Mouse (Mus musculus) forebrain, embryonic 13.5 days (tissue): ENCODE measurements around the gene Cblb. TPM values are rescaled to one million over a fixed set of nuclear protein-coding genes. Genes with fewer than 3 reads are reported as not detected.
A peak's percentile ranks its signal among the peaks of the same experiment; 100 is the strongest.

ENCODE experiments used
- ATAC-seq: fragments of 200-750 bp; cut with Nextera tagmentation; 2 replicates; pipeline ENCODE4 v1.8.0; 2017
- H3K27ac ChIP-seq: fragments of 300-500 bp; sonication (generic); 2 replicates; pipeline ENCODE4 v1.5.1; 2015; ENCODE audit warnings: inconsistent platforms, mild to moderate bottlenecking, moderate library complexity
- H3K27me3 ChIP-seq: fragments of 300-500 bp; sonication (generic); 2 replicates; pipeline ENCODE4 v1.6.1; 2015; ENCODE audit warnings: mild to moderate bottlenecking, inconsistent platforms
- H3K36me3 ChIP-seq: fragments of 300-500 bp; sonication (generic); 2 replicates; pipeline ENCODE4 v1.6.1; 2015; ENCODE audit warnings: mild to moderate bottlenecking, inconsistent platforms; ENCODE audit not compliant: poor library complexity, severe bottlenecking
- H3K4me1 ChIP-seq: fragments of 300-500 bp; sonication (generic); 2 replicates; pipeline ENCODE4 v1.6.1; 2015; ENCODE audit warnings: inconsistent platforms
- H3K4me2 ChIP-seq: fragments of 300-500 bp; sonication (generic); 2 replicates; pipeline ENCODE4 v1.6.1; 2015; ENCODE audit warnings: inconsistent platforms, mild to moderate bottlenecking, moderate library complexity
- H3K4me3 ChIP-seq: fragments of 300-500 bp; sonication (generic); 2 replicates; pipeline ENCODE4 v1.5.1; 2015; ENCODE audit warnings: mild to moderate bottlenecking, inconsistent platforms
- H3K9ac ChIP-seq: fragments of 300-500 bp; sonication (generic); 2 replicates; pipeline ENCODE4 v1.6.1; 2015; ENCODE audit warnings: mild to moderate bottlenecking, inconsistent platforms
- H3K9me3 ChIP-seq: fragments of 300-500 bp; sonication (generic); replicated peaks from 2 replicates; pipeline ENCODE4 v1.6.1; 2016; ENCODE audit warnings: inconsistent platforms
- WGBS: fragments of 180-500 bp; shearing (Covaris S2); methylation state at CpG from one replicate; pipeline ENCODE4 v1.1.7; 2015; 5-methylcytosine and 5-hydroxymethylcytosine counted together
- polyA plus RNA-seq: library from polyadenylated mRNA; unstranded; fragments of >200 nt; fragmentation: Nextera tagmentation; extraction: Ambion mirVana; gene quantifications from 2 replicates; pipeline ENCODE4 v1.2.1, GENCODE M21; 2015

Gene Cblb
- polyA plus RNA-seq, 1 experiment from 2014 or later: 16.4 TPM

DNA sequence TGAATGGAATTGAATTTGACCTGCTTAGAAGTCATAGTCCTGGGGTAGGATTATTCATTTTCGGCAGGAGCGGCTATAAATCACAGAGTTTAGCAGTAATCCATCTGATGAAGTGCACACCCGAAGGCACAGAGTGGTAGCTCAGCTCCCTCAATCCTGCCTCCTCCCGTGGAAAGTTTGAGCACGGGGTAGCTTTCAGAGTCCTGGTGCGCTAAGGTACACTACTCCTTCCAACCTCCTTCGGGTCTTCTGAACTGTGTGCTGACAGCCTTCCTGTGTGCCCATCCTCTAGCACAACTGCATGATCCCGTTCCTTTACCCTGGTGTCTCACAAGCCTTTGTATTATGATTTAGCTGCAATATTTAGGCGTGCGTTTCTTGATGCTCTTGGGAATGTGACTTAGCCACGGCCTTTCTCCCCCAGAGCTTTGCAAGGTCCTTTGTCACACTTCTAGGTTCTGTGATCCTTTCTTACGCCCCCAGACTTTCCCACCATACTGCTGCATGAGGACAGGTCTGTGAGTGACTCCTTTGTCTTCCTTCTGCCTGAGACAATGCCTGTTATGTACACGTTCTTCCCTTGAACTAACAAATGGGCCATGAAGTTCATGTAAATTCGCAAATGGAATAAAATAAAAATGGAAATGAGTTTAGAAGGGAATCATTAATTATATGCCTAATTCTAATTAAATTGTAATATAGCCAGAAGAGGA, 11.8 kb downstream of the Cblb start:
- 34% methylated on average over 14 of the region's 14 CpGs for WGBS
- peaks cover 19% of the 10 kb centered on the region for H3K4me1 ChIP-seq
- peak overlapping the region; percentile 38 for H3K4me2 ChIP-seq
- no peaks in the 10 kb centered on the region for H3K27me3 ChIP-seq
- H3K9ac ChIP-seq: peak overlapping the region; percentile 46; the same call in 1 of the 2 replicates
- ATAC-seq: peak; percentile 57; the same call in 1 of the 2 replicates
- H3K36me3 ChIP-seq: peaks cover 24% of the 10 kb centered on the region
- no peaks in the 10 kb centered on the region for H3K9me3 ChIP-seq
- no peak overlapping the region for H3K4me3 ChIP-seq
- peak overlapping the region; percentile 40; the same call in 1 of the 2 replicates for H3K27ac ChIP-seq

DNA sequence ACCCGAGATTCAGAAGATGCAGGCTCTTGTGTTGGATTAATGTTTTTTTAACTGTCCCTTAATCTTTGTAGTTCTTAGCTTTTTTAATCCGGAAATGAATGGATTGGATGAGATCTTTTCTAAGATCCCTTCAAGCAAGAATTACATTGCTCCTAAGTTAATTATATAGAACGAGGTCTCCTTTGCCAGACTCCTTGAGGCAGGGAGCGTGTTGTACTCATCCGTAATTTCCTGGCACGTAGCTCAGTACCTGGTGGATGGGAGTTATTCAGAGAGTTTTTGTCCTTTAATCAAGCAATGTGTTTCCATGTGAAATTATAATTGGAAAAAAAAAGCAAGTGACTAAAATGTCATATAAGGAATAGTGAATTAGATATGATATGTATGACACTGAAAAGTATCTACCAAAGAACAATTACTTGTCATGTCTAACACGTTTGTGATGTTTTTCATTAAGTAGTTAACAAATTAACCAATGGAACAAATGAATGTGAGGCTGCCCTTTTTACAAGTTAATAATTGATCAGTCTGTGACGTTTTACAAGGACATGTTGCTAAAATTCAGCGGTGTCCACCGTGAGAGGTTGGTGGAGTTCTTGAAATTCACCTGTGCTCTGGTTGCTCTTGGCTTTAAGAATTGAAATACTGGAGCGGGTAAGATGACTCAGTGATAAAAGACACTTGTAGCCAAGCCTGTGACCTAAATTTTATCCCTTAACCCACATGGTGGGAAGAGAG, 12.5 kb downstream of the Cblb start:
- H3K9me3 ChIP-seq: no peaks in the 10 kb centered on the region
- H3K4me2 ChIP-seq: no peak overlapping the region
- 0 out of 2 replicates have a peak, but pooled peaks have one; percentile 54 for ATAC-seq
- 54% methylated on average over 11 of the region's 11 CpGs for WGBS
- H3K9ac ChIP-seq: no peak overlapping the region
- peaks cover 24% of the 10 kb centered on the region for H3K36me3 ChIP-seq
- peaks cover 19% of the 10 kb centered on the region for H3K4me1 ChIP-seq
- H3K4me3 ChIP-seq: no peak overlapping the region
- H3K27ac ChIP-seq: no peak overlapping the region
- H3K27me3 ChIP-seq: no peaks in the 10 kb centered on the region

DNA sequence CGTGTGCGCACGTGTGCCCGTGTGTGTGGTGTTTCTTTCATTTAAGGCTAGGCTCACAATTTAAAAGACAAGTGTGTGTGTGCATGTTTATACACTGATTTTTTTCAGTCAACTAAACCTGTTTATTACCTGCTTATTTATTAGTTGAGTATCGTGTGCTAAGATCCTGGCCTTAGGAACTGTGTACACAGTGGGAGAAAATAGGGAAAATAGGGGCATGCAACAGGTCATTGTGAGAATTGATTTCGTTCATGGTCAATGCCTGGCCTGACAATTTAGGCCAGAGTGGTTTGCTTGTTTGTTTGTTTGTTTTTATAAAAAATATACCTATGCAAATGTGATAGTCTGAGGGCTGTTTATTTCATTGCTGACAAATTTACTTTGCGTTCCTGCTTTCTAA, 13.5 kb downstream of the Cblb start:
- WGBS: 92% methylated on average over 7 of the region's 7 CpGs
- Histone ChIP-seq H3K27ac (no peak overlapping the region), H3K9ac (no peak overlapping the region), H3K4me3 (no peak overlapping the region), H3K27me3 (no peaks in the 10 kb centered on the region), H3K9me3 (no peaks in the 10 kb centered on the region), H3K4me1 (peaks cover 19% of the 10 kb centered on the region), H3K4me2 (no peak overlapping the region), H3K36me3 (peaks cover 29% of the 10 kb centered on the region)
- no peak for ATAC-seq

DNA sequence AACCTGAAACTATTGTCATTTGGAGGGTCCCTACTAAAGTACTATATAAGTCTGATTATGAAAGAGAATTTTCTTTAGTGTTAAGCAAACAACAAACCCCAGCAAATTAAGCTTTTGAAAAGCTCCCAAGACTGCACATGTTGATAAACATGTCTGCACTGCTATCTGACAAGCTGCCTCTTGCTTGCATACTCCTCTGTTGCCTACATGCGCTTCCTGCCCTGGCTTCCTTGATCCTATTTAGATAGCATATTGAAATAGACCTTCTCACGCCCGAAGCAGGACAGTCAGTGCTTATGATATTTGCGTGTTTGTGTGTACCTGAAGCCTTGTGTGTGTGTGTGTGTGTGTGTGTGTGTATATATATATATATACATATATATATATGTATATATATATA, 14.0 kb downstream of the Cblb start:
- Histone ChIP-seq H3K36me3 (peaks cover 31% of the 10 kb centered on the region), H3K4me3 (no peak overlapping the region), H3K9me3 (no peaks in the 10 kb centered on the region), H3K4me2 (no peak overlapping the region), H3K27me3 (no peaks in the 10 kb centered on the region), H3K9ac (no peak overlapping the region), H3K27ac (no peak overlapping the region), H3K4me1 (peaks cover 19% of the 10 kb centered on the region)
- ATAC-seq: no peak
- 94% methylated on average over 4 of the region's 4 CpGs for WGBS

DNA sequence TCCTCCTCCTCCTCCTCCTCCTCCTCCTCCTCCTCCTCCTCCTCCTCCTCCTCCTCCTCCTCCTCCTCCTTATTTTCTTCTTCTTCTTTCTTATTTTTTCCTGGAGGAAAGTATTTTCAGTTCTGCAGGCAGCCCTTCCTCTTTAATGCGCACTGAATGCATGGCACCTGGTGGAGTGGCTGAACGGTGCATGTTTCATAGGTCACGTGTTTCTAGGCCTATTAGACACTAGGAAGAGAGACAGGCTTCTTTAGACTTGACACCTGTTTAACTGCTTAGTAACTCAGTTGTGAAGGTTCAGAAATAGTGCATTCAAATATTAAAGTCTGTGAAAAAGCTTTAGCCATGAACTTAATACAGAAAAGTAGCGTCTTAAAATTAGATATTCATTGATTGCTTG, 15.4 kb downstream of the Cblb start:
- Histone ChIP-seq H3K27ac (no peak overlapping the region), H3K9me3 (no peaks in the 10 kb centered on the region), H3K36me3 (peaks cover 35% of the 10 kb centered on the region), H3K4me1 (peaks cover 15% of the 10 kb centered on the region), H3K9ac (no peak overlapping the region), H3K4me3 (no peak overlapping the region), H3K27me3 (no peaks in the 10 kb centered on the region), H3K4me2 (no peak overlapping the region)
- 97% methylated on average over 4 of the region's 4 CpGs for WGBS
- no peak for ATAC-seq

DNA sequence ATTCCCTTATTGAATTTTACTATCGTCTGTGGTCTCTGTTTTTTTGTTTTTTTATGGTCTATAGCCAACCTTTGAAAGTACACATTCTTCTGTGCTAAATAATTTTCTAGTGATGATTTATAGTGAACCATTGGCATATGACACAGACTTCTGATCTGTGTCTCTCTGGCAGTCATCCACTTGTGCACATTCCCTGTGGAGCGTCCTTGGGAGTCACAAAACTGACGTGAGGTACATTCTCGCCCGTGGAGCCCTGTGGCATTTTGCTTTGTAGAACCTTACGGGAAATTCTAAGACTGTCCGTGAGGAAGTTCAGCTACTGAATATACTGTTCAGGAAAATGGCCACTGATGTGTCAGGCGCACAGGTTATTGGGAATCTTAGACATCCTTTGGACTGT, 20.1 kb downstream of the Cblb start:
- peaks cover 28% of the 10 kb centered on the region for H3K4me1 ChIP-seq
- no peak overlapping the region for H3K4me2 ChIP-seq
- H3K27me3 ChIP-seq: no peaks in the 10 kb centered on the region
- 91% methylated on average over 8 of the region's 8 CpGs for WGBS
- ATAC-seq: no peak
- no peak overlapping the region for H3K9ac ChIP-seq
- no peak overlapping the region for H3K27ac ChIP-seq
- no peak overlapping the region for H3K4me3 ChIP-seq
- H3K36me3 ChIP-seq: peaks cover 36% of the 10 kb centered on the region
- H3K9me3 ChIP-seq: no peaks in the 10 kb centered on the region

DNA sequence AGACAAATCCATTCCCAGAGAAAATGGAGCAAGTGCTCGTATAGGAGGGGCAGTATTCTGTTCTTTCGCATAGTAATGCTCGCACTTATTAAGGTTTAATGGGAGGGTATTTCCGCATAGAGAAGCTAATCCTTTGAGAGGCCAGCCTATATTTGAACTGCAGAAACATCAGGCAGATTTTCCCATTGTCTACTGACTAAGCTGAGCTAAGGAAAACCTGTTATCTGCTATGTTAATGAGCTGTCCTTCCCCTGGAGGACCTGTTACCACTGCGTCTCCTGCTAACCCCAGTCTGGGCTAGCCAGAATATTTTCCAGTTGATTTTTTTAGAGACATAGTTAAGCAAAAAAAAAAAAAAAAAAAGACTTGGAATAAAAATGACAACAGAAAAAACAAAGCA, 21.7 kb downstream of the Cblb start:
- Histone ChIP-seq H3K9ac (no peak overlapping the region), H3K4me2 (no peak overlapping the region), H3K36me3 (peaks cover 29% of the 10 kb centered on the region), H3K27me3 (no peaks in the 10 kb centered on the region), H3K4me3 (no peak overlapping the region), H3K9me3 (no peaks in the 10 kb centered on the region), H3K27ac (no peak overlapping the region), H3K4me1 (peaks cover 35% of the 10 kb centered on the region)
- 11% methylated on average over 5 of the region's 5 CpGs for whole genome bisulfite sequencing
- peak; percentile 34; the same call in 1 of the 2 replicates for ATAC-seq

DNA sequence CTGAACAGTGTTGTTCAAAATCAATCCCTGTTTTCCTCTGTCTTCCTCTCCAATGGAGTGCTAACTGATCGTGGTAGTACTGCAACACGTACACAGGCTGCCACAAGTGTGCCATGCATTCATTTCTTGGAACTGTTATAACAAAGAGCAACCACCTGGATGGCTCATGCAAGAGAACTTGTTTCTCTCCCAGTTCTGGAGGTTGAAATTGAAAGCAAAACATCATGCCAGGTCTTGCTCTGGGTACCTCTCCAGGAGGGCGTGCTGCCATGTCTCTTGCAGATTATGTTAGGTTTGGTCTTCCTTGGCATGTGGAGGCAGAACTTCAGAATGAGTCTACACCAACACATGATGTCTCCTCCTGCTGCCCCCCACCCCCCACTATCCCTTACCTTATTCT, 24.2 kb downstream of the Cblb start:
- peaks cover 42% of the 10 kb centered on the region for H3K4me1 ChIP-seq
- 63% methylated on average over 3 of the region's 3 CpGs for WGBS
- peaks cover 7% of the 10 kb centered on the region; the same call in 1 of the 2 replicates for H3K36me3 ChIP-seq
- H3K9ac ChIP-seq: no peak overlapping the region
- no peak overlapping the region for H3K4me3 ChIP-seq
- no peaks in the 10 kb centered on the region for H3K9me3 ChIP-seq
- no peak overlapping the region for H3K27ac ChIP-seq
- no peaks in the 10 kb centered on the region for H3K27me3 ChIP-seq
- ATAC-seq: 0 out of 2 replicates have a peak, but pooled peaks have one; percentile 29
- no peak overlapping the region for H3K4me2 ChIP-seq

DNA sequence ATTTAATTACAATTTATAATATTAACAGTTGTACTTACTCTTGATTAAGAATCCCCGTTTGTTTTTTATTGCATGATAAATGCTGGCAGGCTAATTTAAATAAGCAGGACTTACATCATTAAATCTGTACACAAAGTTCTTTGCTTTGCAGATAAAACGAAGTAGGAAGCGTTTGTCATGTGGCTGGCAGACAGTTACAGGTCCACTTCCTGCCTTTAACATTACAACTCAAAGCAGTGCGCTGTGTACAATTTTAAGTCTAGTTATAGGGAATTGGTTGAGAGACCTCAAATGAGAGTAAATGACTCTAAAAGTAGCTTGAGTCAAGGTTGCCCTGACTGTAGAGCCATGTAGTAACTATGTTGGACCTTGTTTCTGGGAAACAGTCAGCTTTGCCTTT, 25.1 kb downstream of the Cblb start:
- 0 out of 2 replicates have a peak, but pooled peaks cover 4% of the 10 kb centered on the region for H3K36me3 ChIP-seq
- no peaks in the 10 kb centered on the region for H3K27me3 ChIP-seq
- peaks cover 51% of the 10 kb centered on the region for H3K4me1 ChIP-seq
- H3K27ac ChIP-seq: no peak overlapping the region
- H3K9ac ChIP-seq: no peak overlapping the region
- 77% methylated on average over 4 of the region's 4 CpGs for WGBS
- H3K4me3 ChIP-seq: no peak overlapping the region
- no peak for ATAC-seq
- H3K9me3 ChIP-seq: no peaks in the 10 kb centered on the region
- no peak overlapping the region for H3K4me2 ChIP-seq

DNA sequence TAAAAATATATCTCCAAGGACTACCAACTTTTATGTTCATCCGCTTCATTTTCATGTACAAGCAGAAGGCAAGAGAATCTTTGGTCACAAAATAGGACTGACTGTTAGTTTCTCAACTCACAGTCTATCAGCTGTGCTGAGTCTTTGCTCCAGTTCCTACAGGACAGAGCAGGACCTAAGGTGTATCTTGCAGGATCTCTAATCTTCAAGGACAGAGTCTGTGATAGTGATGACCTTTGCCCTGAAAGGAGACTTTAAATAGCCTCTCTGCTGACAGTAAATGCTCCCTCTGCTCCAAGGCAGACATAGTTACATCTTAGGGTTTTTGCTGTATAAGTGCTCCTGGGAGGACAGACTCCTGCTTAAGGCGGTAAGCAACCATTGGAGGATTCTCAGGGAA, 26.3 kb downstream of the Cblb start:
- Histone ChIP-seq H3K4me2 (no peak overlapping the region), H3K4me1 (peaks cover 55% of the 10 kb centered on the region)

DNA sequence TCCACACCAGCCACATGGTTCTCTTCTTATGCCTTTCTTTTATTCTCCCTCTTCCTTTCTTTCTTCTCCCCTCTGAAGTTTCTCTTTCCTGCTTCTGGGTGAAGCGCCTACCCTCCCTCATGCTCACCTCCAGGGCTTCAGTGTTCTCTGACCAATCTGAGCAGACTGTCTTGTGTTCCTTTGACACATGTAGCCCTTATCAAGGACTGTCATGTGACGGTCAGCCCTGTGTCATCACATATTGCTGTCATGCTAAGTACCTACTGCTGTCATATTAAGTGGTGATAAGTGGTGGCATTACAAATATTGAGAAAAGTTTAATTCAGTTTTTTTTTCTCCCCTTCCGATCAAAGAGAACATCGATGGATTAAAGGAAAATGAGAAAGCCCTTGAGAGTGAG, 28.5 kb downstream of the Cblb start:
- ATAC-seq: no peak
- H3K9me3 ChIP-seq: no peaks in the 10 kb centered on the region
- H3K4me1 ChIP-seq: peaks cover 48% of the 10 kb centered on the region
- H3K4me2 ChIP-seq: no peak overlapping the region
- WGBS: 85% methylated on average over 4 of the region's 4 CpGs
- H3K27me3 ChIP-seq: no peaks in the 10 kb centered on the region
- H3K9ac ChIP-seq: no peak overlapping the region
- no peak overlapping the region for H3K27ac ChIP-seq
- H3K36me3 ChIP-seq: no peaks in the 10 kb centered on the region
- H3K4me3 ChIP-seq: no peak overlapping the region

More for the DNA sequence above, 26.3 kb downstream of the Cblb start:
- H3K9me3 ChIP-seq: no peaks in the 10 kb centered on the region
- H3K36me3 ChIP-seq: no peaks in the 10 kb centered on the region
- H3K27ac ChIP-seq: no peak overlapping the region
- ATAC-seq: no peak
- no peak overlapping the region for H3K9ac ChIP-seq
- H3K27me3 ChIP-seq: no peaks in the 10 kb centered on the region
- no peak overlapping the region for H3K4me3 ChIP-seq
- 97% methylated on average over 2 of the region's 2 CpGs for WGBS

DNA sequence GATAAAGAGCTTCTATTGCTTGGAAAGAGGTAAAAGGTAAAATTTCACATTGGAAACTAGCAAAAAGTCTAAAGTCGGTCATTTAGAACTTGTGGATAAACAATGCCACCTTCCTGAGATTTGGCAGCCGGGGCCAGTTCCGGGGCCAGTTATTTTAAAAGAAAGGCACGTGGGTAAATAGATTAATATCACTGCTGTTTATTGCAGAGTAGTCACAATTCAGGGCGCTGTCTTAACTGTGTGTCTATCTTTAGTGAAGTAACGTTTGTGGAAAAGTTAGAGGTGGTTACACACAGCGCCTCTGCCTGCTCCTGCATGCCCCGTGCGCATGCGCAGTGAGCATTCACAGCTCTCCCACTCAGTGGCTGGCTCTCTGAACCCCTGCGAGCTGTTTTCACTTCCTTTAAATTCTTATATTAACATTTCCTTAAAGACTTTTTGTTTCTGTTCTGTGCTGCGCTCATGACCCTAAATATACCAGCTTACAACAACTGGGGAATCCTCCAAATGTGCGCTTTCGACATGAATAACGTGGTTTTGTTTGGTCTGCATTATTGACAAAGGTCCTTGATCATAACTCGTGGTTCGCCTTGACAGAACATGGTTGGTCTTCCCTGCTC, 29.2 kb downstream of the Cblb start:
- Histone ChIP-seq H3K9ac (no peak overlapping the region), H3K27ac (no peak overlapping the region), H3K27me3 (no peaks in the 10 kb centered on the region), H3K36me3 (no peaks in the 10 kb centered on the region), H3K4me3 (no peak overlapping the region), H3K4me2 (no peak overlapping the region), H3K9me3 (no peaks in the 10 kb centered on the region), H3K4me1 (peaks cover 45% of the 10 kb centered on the region)
- ATAC-seq: no peak
- WGBS: 80% methylated on average over 17 of the region's 17 CpGs
